Mouse (Mus musculus): ENCODE data around the gene Porcn.

DNA sequence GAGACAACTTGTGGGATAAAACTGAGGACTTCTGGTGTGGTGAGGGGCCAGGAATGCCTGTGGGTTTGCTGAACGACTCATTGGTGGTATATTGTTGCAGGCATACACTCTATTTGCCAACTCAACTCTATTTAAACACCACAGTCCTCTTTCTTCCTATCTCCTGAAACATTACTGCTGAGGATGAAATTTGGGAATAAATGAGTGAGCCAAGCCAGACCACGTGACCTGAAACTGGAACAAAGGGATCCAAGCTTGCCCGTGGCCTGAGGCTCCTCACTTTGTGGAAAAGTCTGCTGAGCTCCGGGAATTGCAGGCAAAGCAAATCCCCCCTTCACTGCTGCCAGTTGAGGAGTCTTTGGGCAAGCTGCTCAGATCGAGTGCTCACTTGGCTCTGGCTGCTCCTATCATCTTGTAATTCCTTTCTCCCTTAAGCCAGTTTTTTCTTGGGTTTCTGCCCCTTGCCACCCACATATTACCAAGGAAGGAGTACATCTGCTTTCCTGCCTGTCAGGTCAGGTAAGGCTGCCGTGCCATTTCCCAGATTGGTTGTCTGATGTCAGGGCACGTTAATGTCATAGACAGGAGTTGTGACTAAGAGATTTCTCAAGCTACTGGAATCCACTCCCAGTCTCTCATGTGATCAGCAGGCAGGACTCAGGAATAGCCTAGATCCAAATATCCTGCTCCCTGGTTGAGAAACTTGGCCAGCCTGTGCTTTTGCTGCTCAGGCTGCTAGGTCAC lies 16.5 kb upstream of the Porcn start:
- no peak for TF ChIP-seq MYOG (IDR thresholded peaks at IDR 0.05; ENCODE audit: control insufficient read depth in 1 of 3, insufficient read depth in 1 of 3, insufficient read length in 2 of 3, low read depth in 2 of 3)
- TF ChIP-seq POLR2AphosphoS2 (IDR thresholded peaks at IDR 0.05; ENCODE audit: insufficient read length, low read depth) = no peak
- TF ChIP-seq SRF (IDR thresholded peaks at IDR 0.05; ENCODE audit: control insufficient read depth, insufficient read length, low read depth) = no peak
- no peak for TF ChIP-seq POLR2A (IDR thresholded peaks at IDR 0.05; ENCODE audit: insufficient read length, low read depth)
- no peak for TF ChIP-seq CEBPB (IDR thresholded peaks at IDR 0.05; ENCODE audit: insufficient read depth, poor library complexity, severe bottlenecking)
- TF ChIP-seq USF1 (IDR thresholded peaks at IDR 0.05; ENCODE audit: low read depth) = peak; percentile 88
- no peak for TF ChIP-seq E2F4 (IDR thresholded peaks at IDR 0.05; ENCODE audit: insufficient read depth)
- no peak for TF ChIP-seq MYOD1 (IDR thresholded peaks at IDR 0.05; ENCODE audit: control insufficient read depth in 1 of 3, insufficient read length in 2 of 3, low read depth in 2 of 3)
- no peak for TF ChIP-seq MAX (IDR thresholded peaks at IDR 0.05; ENCODE audit: low read depth)
- TF ChIP-seq TCF12 (IDR thresholded peaks at IDR 0.05; ENCODE audit: insufficient read depth, poor library complexity, severe bottlenecking) = no peak
- TF ChIP-seq REST (IDR thresholded peaks at IDR 0.05; ENCODE audit: insufficient read depth, insufficient read length) = no peak

Measured in myocyte (in vitro differentiated cells).